Mouse (Mus musculus) liver, embryonic 14.5 days (tissue): ENCODE data around the gene Cacnb4. TPM values are rescaled to one million over a fixed set of nuclear protein-coding genes. Genes with fewer than 3 reads are reported as not detected.

ENCODE experiments used
- ATAC-seq: fragments of 200-750 bp; cut with Nextera tagmentation; 2 replicates; pipeline ENCODE4 v1.8.0; 2017; ENCODE audit warnings: moderate number of reproducible peaks, mild to moderate bottlenecking, moderate library complexity; ENCODE audit not compliant: insufficient read depth
- DNase-seq, 3 experiments: peaks; one replicate each; pipeline ENCODE4 v3.0.0-alpha.2; 2012 to 2013; ENCODE audit warnings: low read depth in 3 of 3, low spot score in 3 of 3
- H3K27ac ChIP-seq: fragments of 300-500 bp; sonication (generic); 2 replicates; pipeline ENCODE4 v1.5.1; 2014; ENCODE audit warnings: moderate library complexity, mild to moderate bottlenecking, control low read depth, inconsistent platforms
- H3K27me3 ChIP-seq: fragments of 300-500 bp; sonication (generic); 2 replicates; pipeline ENCODE4 v1.6.1; 2014; ENCODE audit warnings: mild to moderate bottlenecking, low read length, moderate library complexity; ENCODE audit not compliant: control insufficient read depth, insufficient read depth
- H3K36me3 ChIP-seq: fragments of 300-500 bp; sonication (generic); replicated peaks from 2 replicates; pipeline ENCODE4 v1.6.1; 2014; ENCODE audit warnings: low read depth; ENCODE audit not compliant: control insufficient read depth, insufficient read depth
- H3K4me1 ChIP-seq, 2 experiments: fragments of 200-500 bp in 1 of 2; fragments of 300-500 bp in 1 of 2; sonication (generic) in 1 of 2; replicated peaks; 2 replicates each; pipeline ENCODE4 v1.6.1; 2012 to 2014; ENCODE audit warnings: antibody characterized with exemption in 1 of 2, inconsistent platforms in 1 of 2, low read length in 1 of 2; ENCODE audit not compliant: control insufficient read depth in 2 of 2, insufficient read depth in 2 of 2
- H3K4me2 ChIP-seq: fragments of 300-500 bp; sonication (generic); 2 replicates; pipeline ENCODE4 v1.6.1; 2014; ENCODE audit warnings: low read depth, mild to moderate bottlenecking, control low read depth, moderate library complexity
- H3K4me3 ChIP-seq, 2 experiments: fragments of 200-500 bp in 1 of 2; fragments of 300-500 bp in 1 of 2; sonication (generic) in 1 of 2; 2 replicates each; pipeline ENCODE4 v1.5.1; 2012 to 2014; ENCODE audit warnings: low read depth in 2 of 2, low read length in 2 of 2, mild to moderate bottlenecking in 2 of 2, control low read depth in 1 of 2, inconsistent platforms in 1 of 2, moderate library complexity in 1 of 2; ENCODE audit not compliant: insufficient read depth in 1 of 2
- H3K9ac ChIP-seq: fragments of 300-500 bp; sonication (generic); replicated peaks from 2 replicates; pipeline ENCODE4 v1.6.1; 2014; ENCODE audit warnings: mild to moderate bottlenecking, control low read depth, moderate library complexity
- H3K9me3 ChIP-seq: fragments of 300-500 bp; sonication (generic); 2 replicates; pipeline ENCODE4 v1.6.1; 2016; ENCODE audit warnings: low read length, mixed read lengths; ENCODE audit not compliant: control insufficient read depth
- CTCF ChIP-seq: IDR thresholded peaks from 2 replicates; pipeline ENCODE4 v1.5.1; 2016; ENCODE audit warnings: antibody characterized with exemption, low read depth, control low read depth
- EP300 ChIP-seq: IDR thresholded peaks from 2 replicates; pipeline ENCODE4 v1.6.1; 2016; ENCODE audit warnings: antibody characterized with exemption, low read depth
- WGBS: fragments of 180-500 bp; shearing (Covaris S2); extraction: QIAGEN DNeasy Blood & Tissue Kit; methylation state at CpG from one replicate; pipeline ENCODE4 v1.1.7; 2014; ENCODE audit not compliant: insufficient replicate concordance; 5-methylcytosine and 5-hydroxymethylcytosine counted together
- polyA plus RNA-seq, 2 experiments: library from polyadenylated mRNA; depleted of rRNA in 1 of 2; stranded (reverse) in 1 of 2; unstranded in 1 of 2; fragments of >200 nt; fragmentation: Nextera tagmentation in 1 of 2; extraction: Ambion mirVana in 1 of 2; gene quantifications; 2 replicates each; pipeline versions ENCODE4 v1.2.1 to v1.2.3; 2012 to 2014

Gene Cacnb4
- polyA plus RNA-seq, 2 experiments: 0.06 to 0.19 TPM

DNA sequence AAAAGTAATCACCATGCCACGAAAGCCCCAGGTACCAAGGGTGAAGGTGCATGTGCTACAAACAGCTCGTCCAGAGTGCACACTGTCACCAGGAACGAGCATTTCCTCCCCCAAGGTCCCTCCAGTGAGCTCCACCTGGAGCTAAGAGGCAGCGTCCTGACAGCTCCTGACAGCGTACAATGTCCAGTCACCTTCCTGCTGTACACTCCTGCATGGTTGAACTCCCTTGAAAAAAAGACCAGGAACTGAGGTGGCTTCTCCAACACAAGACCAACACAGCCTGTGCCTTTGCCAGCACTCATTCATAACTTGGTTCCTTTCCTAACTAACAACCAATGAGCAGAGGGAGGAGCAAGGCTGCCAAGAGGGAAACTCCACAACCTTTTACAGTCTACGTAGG, 255.4 kb downstream of the Cacnb4 start:
- TF ChIP-seq CTCF: no peak
- no peak for TF ChIP-seq EP300
- Histone ChIP-seq H3K4me3 (no peak overlapping the region), H3K27me3 (no peaks in the 10 kb centered on the region), H3K4me1 (peaks cover 23 to 30% of the 10 kb centered on the region in 2 experiments), H3K27ac (peak overlapping the region; percentile 37), H3K9ac (peak overlapping the region; percentile 27; the same call in 1 of the 2 replicates), H3K9me3 (no peaks in the 10 kb centered on the region), H3K4me2 (peak overlapping the region; percentile 77), H3K36me3 (peaks cover 3% of the 10 kb centered on the region)
- ATAC-seq: no peak
- DNase-seq: no peak
- 27% methylated on average over 6 of the region's 6 CpGs for WGBS

DNA sequence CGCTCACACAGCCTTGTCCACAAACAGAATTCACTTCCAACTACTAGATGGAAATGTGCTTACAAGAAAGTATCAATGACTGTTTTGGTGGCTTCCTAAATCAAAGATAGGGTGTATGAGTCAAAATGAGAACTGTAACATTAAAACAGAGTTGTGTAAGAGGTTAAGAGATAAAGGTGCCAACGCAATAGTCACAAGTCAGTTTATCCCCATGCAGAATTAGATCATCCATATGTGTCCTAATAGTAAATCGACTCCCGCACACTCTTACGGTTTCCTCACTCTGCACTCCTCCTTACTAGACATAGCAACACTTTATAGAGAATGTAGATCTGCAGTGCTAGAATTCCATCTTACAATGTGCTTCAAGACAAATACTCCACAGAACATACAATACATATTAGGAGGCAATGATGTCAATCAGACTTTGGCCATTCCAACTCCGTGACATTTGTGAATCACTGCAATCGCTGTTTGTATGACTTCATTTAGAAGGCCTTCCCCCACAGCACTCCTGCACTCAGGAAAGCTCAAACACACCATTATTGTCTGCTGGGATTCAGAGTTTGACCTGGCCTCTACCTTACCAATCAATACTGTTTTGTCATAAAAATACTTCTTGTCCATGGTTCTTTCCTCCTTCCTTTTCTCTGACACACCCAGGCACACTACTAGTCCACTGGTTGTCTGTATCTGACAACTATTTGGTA, 256.5 kb downstream of the Cacnb4 start:
- Histone ChIP-seq H3K9me3 (no peaks in the 10 kb centered on the region), H3K4me2 (peak overlapping the region; percentile 77), H3K27me3 (no peaks in the 10 kb centered on the region), H3K27ac (no peak overlapping the region), H3K4me1 (peaks cover 23 to 26% of the 10 kb centered on the region in 2 experiments), H3K36me3 (peaks cover 12% of the 10 kb centered on the region), H3K9ac (no peak overlapping the region), H3K4me3 (no peak overlapping the region)
- DNase-seq: no peak
- no peak for TF ChIP-seq EP300
- no peak for TF ChIP-seq CTCF
- ATAC-seq: no peak
- 76% methylated on average over 7 of the region's 7 CpGs for WGBS

DNA sequence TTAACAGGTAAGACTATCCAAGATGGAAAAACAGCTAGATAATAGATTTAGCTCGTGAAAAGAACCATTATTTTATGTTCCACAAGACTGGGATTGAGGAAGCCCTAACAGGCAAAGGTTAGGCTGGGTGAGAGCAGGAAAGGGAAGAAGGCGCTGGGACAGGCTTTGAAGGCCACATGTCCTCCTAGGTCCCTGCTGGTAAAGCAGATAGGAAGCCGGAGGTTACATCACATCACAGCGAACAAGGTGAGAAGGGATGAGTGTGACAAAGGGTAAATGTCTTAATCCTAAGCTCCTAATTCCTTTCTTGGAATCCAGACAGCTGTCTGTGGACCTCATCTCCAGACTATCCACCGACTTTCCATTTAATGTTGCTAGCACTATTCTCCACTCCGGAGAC, 257.3 kb downstream of the Cacnb4 start:
- Histone ChIP-seq H3K9me3 (no peaks in the 10 kb centered on the region), H3K36me3 (peaks cover 12% of the 10 kb centered on the region), H3K4me2 (0 out of 2 replicates have a peak overlapping the region, but pooled peaks have one; percentile 4), H3K27ac (no peak overlapping the region), H3K4me1 (peaks cover 23 to 26% of the 10 kb centered on the region in 2 experiments), H3K4me3 (no peak overlapping the region), H3K9ac (no peak overlapping the region), H3K27me3 (no peaks in the 10 kb centered on the region)
- TF ChIP-seq EP300 (no peak), CTCF (no peak)
- DNase-seq: no peak
- 41% methylated on average over 6 of the region's 6 CpGs for WGBS
- no peak for ATAC-seq

DNA sequence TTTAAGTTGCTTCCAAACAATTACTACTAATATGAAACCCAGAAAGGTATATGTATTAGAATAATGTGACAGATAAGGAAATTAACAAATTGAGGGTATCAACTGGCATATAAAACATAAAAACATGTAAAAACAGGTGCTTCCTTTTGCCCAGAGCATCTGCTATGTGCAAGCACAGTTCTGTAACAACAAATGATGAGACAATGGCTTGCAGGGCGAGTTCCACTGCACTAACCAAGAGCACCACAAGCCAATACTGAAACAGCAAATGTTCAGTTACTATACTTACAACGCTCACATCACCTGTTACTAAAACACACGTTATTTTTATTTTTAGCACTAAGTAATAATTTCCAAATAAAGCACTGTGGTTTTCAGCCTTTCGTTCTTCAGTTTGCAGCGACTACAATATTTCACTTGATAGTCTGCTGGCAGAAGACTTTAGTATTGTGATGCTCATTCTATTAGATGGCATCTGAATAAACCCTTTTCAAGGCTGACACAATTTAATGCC, 264.1 kb downstream of the Cacnb4 start:
- 82% methylated on average over 5 of the region's 5 CpGs for WGBS
- DNase-seq: no peak

DNA sequence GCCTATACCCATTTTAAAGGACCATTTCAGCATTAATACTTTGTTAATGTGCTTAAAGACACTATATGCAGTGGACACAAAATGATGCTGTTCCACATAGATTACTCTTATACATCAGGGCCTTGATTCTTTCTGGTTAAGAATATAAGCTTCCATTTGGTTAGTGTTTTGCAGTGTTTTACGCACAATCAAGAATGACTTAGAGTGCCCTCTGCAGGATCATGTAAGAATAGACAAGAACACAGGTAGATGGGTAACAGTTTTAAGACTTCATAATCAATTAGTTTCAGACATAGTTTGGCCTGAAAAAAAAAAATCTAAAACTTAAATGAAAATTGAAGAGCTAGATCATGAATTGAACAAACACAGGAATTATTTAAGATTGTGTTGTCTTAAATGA, 270.2 kb downstream of the Cacnb4 start:
- H3K4me1 ChIP-seq: no peaks in the 10 kb centered on the region
- H3K9me3 ChIP-seq: peaks cover 9% of the 10 kb centered on the region
- no peak for ATAC-seq
- H3K9ac ChIP-seq: no peak overlapping the region
- TF ChIP-seq EP300 (no peak), CTCF (peak; percentile 37; the same call in 1 of the 2 replicates)
- H3K4me2 ChIP-seq: no peak overlapping the region
- 75% methylated on average over 1 of the region's 1 CpGs for WGBS
- H3K4me3 ChIP-seq: no peak overlapping the region
- no peak overlapping the region for H3K27ac ChIP-seq
- no peak for DNase-seq
- H3K27me3 ChIP-seq: no peaks in the 10 kb centered on the region
- peaks cover 51% of the 10 kb centered on the region for H3K36me3 ChIP-seq

More for the DNA sequence above, 264.1 kb downstream of the Cacnb4 start:
- Histone ChIP-seq H3K36me3 (peaks cover 47% of the 10 kb centered on the region), H3K9me3 (peaks cover 9% of the 10 kb centered on the region), H3K27ac (no peak overlapping the region), H3K27me3 (no peaks in the 10 kb centered on the region), H3K4me3 (no peak overlapping the region), H3K9ac (no peak overlapping the region), H3K4me1 (no peaks in the 10 kb centered on the region), H3K4me2 (no peak overlapping the region)
- no peak for ATAC-seq
- TF ChIP-seq EP300 (no peak), CTCF (no peak)
